Mouse (Mus musculus) small intestine, adult 2 months (tissue): ENCODE results near the gene Synj2.

ENCODE experiments used
- CTCF ChIP-seq: fragments of 200-500 bp; IDR thresholded peaks from 2 replicates; pipeline ENCODE4 v1.5.1; 2012; ENCODE audit warnings: low read depth, mild to moderate bottlenecking, control low read depth, inconsistent platforms, low read length, moderate library complexity, mixed read lengths; ENCODE audit not compliant: insufficient replicate concordance, insufficient read length; ENCODE audit errors: extremely low read depth
- POLR2A ChIP-seq: fragments of 200-500 bp; IDR thresholded peaks from 2 replicates; pipeline ENCODE4 v1.6.1; 2012; ENCODE audit warnings: low read depth, mild to moderate bottlenecking, control low read depth, inconsistent platforms, low read length, moderate library complexity

DNA sequence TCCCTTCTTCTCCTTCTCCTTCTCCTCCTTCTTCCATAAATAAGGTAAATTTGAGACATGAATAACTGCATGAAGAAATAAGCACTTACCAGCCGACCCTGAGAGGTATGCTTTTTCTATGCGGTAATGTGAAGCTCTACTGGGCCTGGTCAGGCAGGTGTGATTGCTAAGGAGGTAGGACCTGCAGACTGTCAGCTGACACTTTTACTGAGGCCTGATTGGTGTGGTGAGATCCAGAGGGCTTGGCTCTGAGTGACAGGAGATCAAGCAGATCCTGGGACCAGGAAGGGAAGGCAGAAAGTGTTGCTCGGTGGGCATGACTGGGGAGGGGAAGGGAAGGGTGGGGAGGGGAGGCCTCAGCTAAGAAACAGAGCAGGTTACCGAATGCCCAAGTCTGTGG is 45.0 kb upstream of the Synj2 start:
- TF ChIP-seq CTCF (no peak), POLR2A (no peak)
